Mouse (Mus musculus): ENCODE data around the gene Gpr88.
"Not testable (repeated sequence)": the region's sequence is repeated elsewhere in the genome, so short reads cannot be mapped to it uniquely, and the experiment has no call there.

Gpr88 gene

GRCm38 (mm10) chr3:116237527-116237926 lies 15.8 kb downstream of the Gpr88 start:
- DNase-seq = no peak

GRCm38 (mm10) chr3:116236856-116237255 lies 16.4 kb downstream of the Gpr88 start:
- no peak for DNase-seq

GRCm38 (mm10) chr3:116233515-116233914 lies 19.8 kb downstream of the Gpr88 start:
- no peak for DNase-seq

GRCm38 (mm10) chr3:116232763-116233162 lies 20.5 kb downstream of the Gpr88 start:
- DNase-seq = no peak

GRCm38 (mm10) chr3:116229336-116229735 lies 24.0 kb downstream of the Gpr88 start:
- DNase-seq = no peak

GRCm38 (mm10) chr3:116228360-116229245 lies 24.7 kb downstream of the Gpr88 start:
- DNase-seq = no peak

GRCm38 (mm10) chr3:116227383-116227782 lies 25.9 kb downstream of the Gpr88 start:
- DNase-seq = no peak

- no peak for DNase-seq
These were observed 26.4 kb downstream of the Gpr88 start for GRCm38 (mm10) chr3:116226915-116227314.

GRCm38 (mm10) chr3:116222511-116223243 lies 30.6 kb downstream of the Gpr88 start:
- peak; percentile 42 for DNase-seq

- DNase-seq = no peak
These were observed 31.7 kb downstream of the Gpr88 start for GRCm38 (mm10) chr3:116221686-116222010.

- DNase-seq = no peak
These were observed 32.2 kb downstream of the Gpr88 start for GRCm38 (mm10) chr3:116220980-116221685.

- DNase-seq = not testable (repeated sequence)
These were observed 35.9 kb downstream of the Gpr88 start for GRCm38 (mm10) chr3:116217398-116217797.

- DNase-seq = no peak
These were observed 37.0 kb downstream of the Gpr88 start for GRCm38 (mm10) chr3:116216261-116216660.

- DNase-seq = no peak
These were observed 41.7 kb downstream of the Gpr88 start for GRCm38 (mm10) chr3:116211639-116212038.

GRCm38 (mm10) chr3:116210720-116211121 lies 42.6 kb downstream of the Gpr88 start:
- no peak for DNase-seq

- DNase-seq = no peak
These were observed 44.1 kb downstream of the Gpr88 start for GRCm38 (mm10) chr3:116209214-116209613.

GRCm38 (mm10) chr3:116206306-116206834 lies 46.9 kb downstream of the Gpr88 start:
- no peak for DNase-seq

- DNase-seq = no peak
These were observed 47.7 kb downstream of the Gpr88 start for GRCm38 (mm10) chr3:116205346-116206219.

- no peak for DNase-seq
These were observed 48.7 kb downstream of the Gpr88 start for GRCm38 (mm10) chr3:116204643-116205042.

- DNase-seq = no peak
These were observed 49.4 kb downstream of the Gpr88 start for GRCm38 (mm10) chr3:116203942-116204341.

GRCm38 (mm10) chr3:116200060-116200459 lies 53.2 kb downstream of the Gpr88 start:
- no peak for DNase-seq
